Mouse (Mus musculus) urinary bladder, postnatal 36 days (tissue): ENCODE measurements at regions not wholly inside any gene's neighbourhood (a gene's known extent, or its start where the extent isn't known, plus 50 kb on each side); places are given as distances from the start of the nearest gene placed in this dataset.

Source experiments
- DNase-seq, 2 experiments: peaks; one replicate each; pipeline ENCODE4 v3.0.0; 2022; ENCODE audit warnings: low spot score in 2 of 2, mixed read lengths in 1 of 2

GRCm38 (mm10) chr13:44077022-44077421 is 292.4 kb downstream of the Cd83 start:
- DNase-seq: no peak

GRCm38 (mm10) chr13:44085621-44086510 is 301.3 kb downstream of the Cd83 start:
- DNase-seq: no peak

- no peak for DNase-seq
Measured at GRCm38 (mm10) chr13:44086801-44087200, 302.2 kb downstream of the Cd83 start.

- no peak for DNase-seq
Measured at GRCm38 (mm10) chr13:44097141-44097540, 312.6 kb downstream of the Cd83 start.

- no peak for DNase-seq
Measured at GRCm38 (mm10) chr13:44099511-44099910, 314.9 kb downstream of the Cd83 start.

- DNase-seq: no peak
Measured at GRCm38 (mm10) chr13:44100125-44101067, 315.8 kb downstream of the Cd83 start.

- DNase-seq: no peak
Measured at GRCm38 (mm10) chr13:44101161-44101560, 316.6 kb downstream of the Cd83 start.

GRCm38 (mm10) chr13:44101806-44102205 is 317.2 kb downstream of the Cd83 start:
- DNase-seq: no peak

GRCm38 (mm10) chr13:44102257-44102656 is 317.7 kb downstream of the Cd83 start:
- DNase-seq: no peak

GRCm38 (mm10) chr13:44103340-44103739 is 318.8 kb downstream of the Cd83 start:
- DNase-seq: no peak

GRCm38 (mm10) chr13:44105161-44105560 is 320.6 kb downstream of the Cd83 start:
- DNase-seq: no peak

GRCm38 (mm10) chr13:44108695-44109094 is 324.1 kb downstream of the Cd83 start:
- no peak for DNase-seq

- DNase-seq: no peak
Measured at GRCm38 (mm10) chr13:44113043-44113442, 328.5 kb downstream of the Cd83 start.

GRCm38 (mm10) chr13:44114856-44115255 is 330.3 kb downstream of the Cd83 start:
- no peak for DNase-seq

GRCm38 (mm10) chr13:44117841-44118240 is 333.3 kb downstream of the Cd83 start:
- no peak for DNase-seq

- DNase-seq: no peak
Measured at GRCm38 (mm10) chr13:44118846-44119245, 334.3 kb downstream of the Cd83 start.

- no peak for DNase-seq
Measured at GRCm38 (mm10) chr13:44121241-44121671, 336.7 kb downstream of the Cd83 start.

GRCm38 (mm10) chr13:44121932-44122331 is 337.4 kb downstream of the Cd83 start:
- no peak for DNase-seq

GRCm38 (mm10) chr13:44126198-44126597 is 341.6 kb downstream of the Cd83 start:
- no peak for DNase-seq

- no peak for DNase-seq
Measured at GRCm38 (mm10) chr13:44128506-44129274, 344.1 kb downstream of the Cd83 start.

- no peak for DNase-seq
Measured at GRCm38 (mm10) chr13:44131916-44132315, 347.3 kb downstream of the Cd83 start.

GRCm38 (mm10) chr13:44132510-44132909 is 347.9 kb downstream of the Cd83 start:
- DNase-seq: no peak
